Comparison of ENCODE assay signal across 23 mouse cellular contexts in genomic region chr6:130404882-130405281, GRCm38 (mm10). TPM values are rescaled to one million over a fixed set of nuclear protein-coding genes. Genes with fewer than 3 reads are reported as not detected.
DNase-seq lines count a peak whose midpoint lies in the region; ATAC-seq lines count a peak whose summit lies in the region.
"Had no signal": no experiment of that assay in that cellular context is flagged by ENCODE, and none has a peak within 500 bp of the region (broad histone marks: within the 10 kb centered on the region; RNA-seq: fewer than 3 reads in every experiment).

No protein-coding gene starts in this region.

- peak; percentile 1 for DNase-seq in left cerebral cortex, adult 11 months (ENCODE audit: low spot score)
- DNase-seq in left cerebral cortex, postnatal 14 days (ENCODE audit: low spot score in 2 of 2) = no peak
- DNase-seq in brain, adult 2 months (ENCODE audit: low read depth, low spot score) = peak; percentile 36
- DNase-seq in cerebellum, postnatal 10 days = no peak
- DNase-seq in gastrocnemius, postnatal 36 days = no peak
- DNase-seq: adrenal gland, adult 2 months; adrenal gland, postnatal 14 days; cerebellum, adult 18-20 months; cerebellum, adult 9-11 months; cerebellum, postnatal 36 days; gastrocnemius, postnatal 25 days; heart, adult 11 months; kidney, adult 11 months had no signal

- intact Hi-C loops in left cerebral cortex, postnatal 14 days (cut with DNase I) = no loop called here
- intact Hi-C loops in gastrocnemius, postnatal 36 days (cut with DNase I) = no loop called here

- ATAC-seq in hematopoietic stem cell, adult 5-6 weeks (replicated peaks in 1 of 2; ENCODE audit: insufficient read depth in 1 of 2, low FRiP score in 2 of 2, low TSS enrichment in 1 of 2, low read depth in 1 of 2, poor library complexity in 2 of 2, severe bottlenecking in 2 of 2) = peak; percentile 80
- ATAC-seq: CD4-positive, CD25-positive, alpha-beta regulatory T cell, adult 4 months; forebrain, embryonic 13.5 days; forebrain, embryonic 16.5 days; hindbrain, embryonic 16.5 days; intestine, embryonic 15.5 days had no signal

RNA-seq across cellular contexts. Expression of gene Klra1, which starts 18.2 kb away (rescaled TPM):
- not detected for total RNA-seq in left cerebral cortex, postnatal 14 days (2021)
- total RNA-seq in hematopoietic stem cell, adult 5-6 weeks (2017) = not detected in 2 replicates
- total RNA-seq in gastrocnemius, postnatal 36 days (2021) = not detected
- total RNA-seq: adrenal gland, adult 2 months; adrenal gland, postnatal 14 days; adrenal gland, postnatal 4 days; gastrocnemius, adult 8-10 months; gastrocnemius, postnatal 25 days; heart, adult 8-10 months; heart, postnatal 25 days had no signal

Comparison
In these comparisons a context has a peak if more than half of its experiments do, and no peak if none do; other contexts are left out.
1. DNase-seq: peak in left cerebral cortex, adult 11 months (single experiment) and brain, adult 2 months (single experiment); none in left cerebral cortex, postnatal 14 days (0 of 2), cerebellum, postnatal 10 days (0 of 2) and gastrocnemius, postnatal 36 days (0 of 2).